Mouse (Mus musculus): ENCODE results near the gene Dnhd1.
"Not testable (repeated sequence)": the region's sequence is repeated elsewhere in the genome, so short reads cannot be mapped to it uniquely, and the experiment has no call there.

Gene Dnhd1

DNA sequence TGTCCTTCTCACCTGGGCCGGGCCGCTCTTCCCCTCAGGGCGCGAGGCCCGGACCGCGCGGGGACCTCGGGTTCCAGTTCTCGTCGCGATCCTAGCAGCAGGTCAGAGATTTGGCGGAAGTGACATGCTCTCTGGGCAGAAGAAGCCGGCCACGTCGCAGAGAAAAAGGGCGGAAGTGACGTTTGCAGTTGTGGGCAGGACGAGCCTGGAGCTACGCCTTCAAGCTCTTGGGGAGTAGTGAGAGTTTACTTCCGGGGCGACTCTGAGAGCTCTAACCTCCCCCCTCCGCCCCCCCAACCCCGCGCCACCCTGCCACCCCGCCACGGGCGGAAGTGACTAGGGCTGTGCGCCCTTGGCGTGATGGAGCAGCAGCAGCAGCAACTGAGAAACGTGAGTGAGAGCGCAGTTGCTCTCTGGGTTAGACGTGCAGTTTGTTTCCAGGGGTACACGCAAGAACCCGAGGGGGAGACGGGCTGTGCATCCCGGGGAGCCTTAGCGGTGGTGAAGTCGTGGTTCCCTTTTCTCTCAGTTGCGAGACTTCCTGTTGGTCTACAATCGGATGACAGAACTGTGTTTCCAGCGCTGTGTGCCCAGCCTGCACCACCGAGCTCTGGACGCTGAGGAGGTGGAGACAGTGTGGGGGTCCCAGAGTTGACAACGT lies 10.3 kb upstream of the Dnhd1 start, which contains the start of the genes Arfip2 and Gm45799:
Arfip2 (minus strand) TSS at position 184 of the 661 bp plus-strand sequence.
Gm45799 (plus strand) TSS at position 320 of the 661 bp plus-strand sequence.
- DNase-seq (ENCODE audit: low spot score), result peak; percentile 97

DNA sequence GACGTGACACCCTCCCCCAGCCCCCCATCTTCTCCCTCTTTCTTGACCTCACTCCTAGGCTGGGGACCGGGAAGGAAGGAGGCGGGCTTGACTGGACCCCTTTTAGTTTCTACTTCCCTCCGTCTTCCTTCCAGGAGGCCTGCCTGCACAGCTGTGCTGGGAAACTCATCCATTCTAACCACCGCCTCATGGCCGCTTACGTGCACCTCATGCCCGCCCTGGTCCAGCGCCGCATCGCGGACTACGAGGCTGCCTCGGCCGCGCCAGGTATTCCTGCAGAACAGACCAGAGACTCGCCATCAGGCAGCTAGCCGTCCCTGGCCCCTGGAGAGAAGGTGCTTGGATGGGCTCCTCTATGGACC lies 9.8 kb upstream of the Dnhd1 start:
- no peak for DNase-seq (ENCODE audit: low spot score)

DNA sequence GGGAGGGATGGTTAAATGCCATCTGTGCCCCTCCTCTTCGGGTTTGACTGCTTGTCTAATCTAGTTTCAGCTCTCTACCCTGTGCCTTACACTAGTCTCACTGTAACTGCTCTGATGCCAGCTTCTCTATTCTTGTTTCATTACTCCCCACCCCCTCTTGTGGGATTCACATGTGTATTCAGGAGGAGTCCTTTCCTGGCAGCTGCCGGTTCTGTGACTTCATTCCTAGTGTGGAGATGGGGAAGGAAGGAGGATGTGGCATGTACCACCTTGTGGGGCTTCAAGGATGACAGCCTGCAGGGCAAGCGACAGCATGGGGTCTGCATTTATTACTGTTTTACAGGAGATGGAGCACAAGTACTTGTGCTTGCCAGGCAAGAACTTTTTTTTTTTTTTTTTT lies 8.7 kb upstream of the Dnhd1 start:
- DNase-seq (ENCODE audit: low spot score), result no peak

- no peak for DNase-seq (ENCODE audit: low spot score)
These were observed 35.0 kb downstream of the Dnhd1 start for GRCm38 (mm10) chr7:105685541-105686197.

GRCm38 (mm10) chr7:105690875-105691274 lies 40.2 kb downstream of the Dnhd1 start:
- no peak for DNase-seq (ENCODE audit: low spot score)

- no peak for DNase-seq (ENCODE audit: low spot score)
These were observed 52.6 kb downstream of the Dnhd1 start for GRCm38 (mm10) chr7:105703184-105703583.

- no peak for DNase-seq (ENCODE audit: low spot score)
These were observed 53.2 kb downstream of the Dnhd1 start for GRCm38 (mm10) chr7:105703816-105704215.

- DNase-seq (ENCODE audit: low spot score), result no peak
These were observed 58.1 kb downstream of the Dnhd1 start for GRCm38 (mm10) chr7:105708733-105709132.

DNA sequence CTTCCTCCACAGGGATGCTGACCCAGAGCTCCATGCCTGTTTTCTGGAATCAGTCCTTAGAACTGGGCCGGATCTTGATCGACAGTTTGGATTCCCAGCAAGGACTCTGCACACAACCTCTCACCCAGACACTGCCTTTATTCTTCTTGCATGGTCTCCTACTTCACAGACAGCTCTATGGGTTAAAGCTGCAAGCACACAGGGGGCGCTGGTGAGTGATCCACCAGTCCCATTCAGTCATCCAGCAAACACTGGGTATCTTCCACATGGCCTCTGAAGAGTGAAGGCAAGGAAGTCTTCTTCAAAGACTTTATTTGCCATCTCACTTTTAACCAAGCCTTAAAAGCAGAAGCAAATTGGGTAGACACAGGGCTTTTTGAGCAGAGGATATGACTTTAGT lies 64.7 kb downstream of the Dnhd1 start:
- DNase-seq (ENCODE audit: low spot score), result no peak

GRCm38 (mm10) chr7:105721916-105722315 lies 71.3 kb downstream of the Dnhd1 start:
- no peak for DNase-seq (ENCODE audit: low spot score)

GRCm38 (mm10) chr7:105726144-105726979 lies 75.7 kb downstream of the Dnhd1 start:
- DNase-seq (ENCODE audit: low spot score), result peak; percentile 36

DNA sequence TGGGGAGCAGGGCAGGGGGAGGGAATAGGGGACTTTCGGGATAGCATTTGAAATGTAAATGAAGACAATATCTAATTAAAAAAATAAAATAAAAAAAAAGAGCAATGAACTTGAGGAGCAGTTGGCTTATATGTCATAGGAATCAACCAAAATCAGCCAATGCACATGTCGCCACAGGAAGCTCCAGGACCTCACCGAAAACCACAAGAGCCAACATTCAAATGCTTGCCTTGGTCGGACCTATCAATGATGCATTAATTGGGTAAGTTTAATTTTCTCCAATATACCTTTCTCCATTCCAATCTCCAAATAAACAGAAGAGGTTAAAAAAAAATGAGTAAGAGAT lies 76.3 kb downstream of the Dnhd1 start:
- DNase-seq (ENCODE audit: low spot score), result no peak

GRCm38 (mm10) chr7:105728701-105729428 lies 78.2 kb downstream of the Dnhd1 start:
- no peak for DNase-seq (ENCODE audit: low spot score)

DNA sequence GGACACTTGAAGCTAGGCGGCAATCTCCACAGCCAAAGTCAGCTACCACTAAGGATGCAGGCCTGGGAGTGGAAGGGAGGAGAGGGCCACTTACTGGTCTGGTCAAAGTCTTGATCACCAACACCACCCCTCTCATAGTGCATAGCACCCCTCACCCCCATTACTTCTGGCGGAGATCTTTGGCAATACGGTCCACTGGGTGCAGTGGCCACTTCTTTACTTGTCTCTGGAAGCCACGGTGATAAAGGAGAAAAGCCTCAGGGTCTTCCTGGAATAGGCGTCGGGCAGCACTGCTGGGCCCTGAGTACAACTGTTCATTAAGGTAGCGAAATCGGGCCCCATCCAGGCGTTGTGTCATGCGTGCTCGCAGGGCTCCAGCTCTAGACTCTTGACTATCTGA lies 83.2 kb downstream of the Dnhd1 start:
- DNase-seq (ENCODE audit: low spot score), result no peak

GRCm38 (mm10) chr7:105734826-105735225 lies 84.2 kb downstream of the Dnhd1 start:
- no peak for DNase-seq (ENCODE audit: low spot score)

DNA sequence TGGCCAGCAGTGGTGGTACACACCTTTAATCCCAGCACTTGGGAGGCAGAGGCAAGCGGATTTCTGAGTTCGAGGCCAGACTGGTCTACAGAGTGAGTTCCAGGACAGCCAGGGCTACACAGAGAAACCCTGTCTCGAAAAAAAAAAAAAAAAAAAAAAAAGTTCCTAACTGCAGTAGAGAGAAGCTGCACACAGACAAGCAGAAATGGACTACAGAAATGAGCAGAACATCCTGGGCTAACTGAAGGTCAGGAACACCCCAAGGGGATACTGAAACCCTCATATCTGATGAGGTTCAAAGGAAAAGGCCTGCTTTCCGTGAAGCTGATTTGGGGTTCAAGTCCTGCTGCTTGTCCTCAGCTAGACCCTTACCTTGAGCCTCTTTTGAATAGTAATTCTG lies 84.8 kb downstream of the Dnhd1 start:
- DNase-seq (ENCODE audit: low spot score), result not testable (repeated sequence)

- DNase-seq (ENCODE audit: low spot score), result peak; percentile 86
These were observed 85.8 kb downstream of the Dnhd1 start, which contains the start of gene Ilk for GRCm38 (mm10) chr7:105736264-105736901. Ilk (plus strand) TSS chr7:105736592.

DNA sequence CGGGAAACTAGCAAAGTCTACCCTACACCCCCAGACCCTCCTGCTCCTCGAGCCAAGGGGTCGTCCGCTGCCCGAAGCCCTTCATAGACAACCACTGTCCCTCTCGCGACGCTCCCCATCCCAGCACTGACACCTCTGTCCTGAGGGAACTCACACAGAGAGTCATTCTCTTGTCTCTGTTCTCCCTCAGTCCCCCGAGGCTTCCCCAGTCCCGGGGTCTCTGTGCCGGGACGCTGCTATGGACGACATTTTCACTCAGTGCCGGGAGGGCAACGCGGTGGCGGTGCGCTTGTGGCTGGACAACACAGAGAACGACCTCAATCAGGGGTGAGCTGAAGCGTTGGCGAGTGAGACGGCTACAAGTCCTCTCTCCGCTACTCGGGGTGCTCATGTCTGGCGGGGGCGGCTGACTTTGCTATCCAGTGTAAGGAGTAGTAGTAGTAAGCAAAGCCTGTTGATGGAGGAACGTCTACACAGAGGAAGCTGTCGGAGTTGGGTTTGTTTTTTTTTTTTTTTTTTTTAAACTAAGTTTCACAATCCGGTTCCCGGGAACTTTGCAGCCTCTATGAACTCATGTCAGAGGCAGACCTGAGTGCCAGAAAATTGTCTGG lies 86.4 kb downstream of the Dnhd1 start, which contains the start of gene Rrp8:
Rrp8 (minus strand) TSS at position 475 of the 611 bp plus-strand sequence.
- peak; percentile 33 for DNase-seq (ENCODE audit: low spot score)

DNA sequence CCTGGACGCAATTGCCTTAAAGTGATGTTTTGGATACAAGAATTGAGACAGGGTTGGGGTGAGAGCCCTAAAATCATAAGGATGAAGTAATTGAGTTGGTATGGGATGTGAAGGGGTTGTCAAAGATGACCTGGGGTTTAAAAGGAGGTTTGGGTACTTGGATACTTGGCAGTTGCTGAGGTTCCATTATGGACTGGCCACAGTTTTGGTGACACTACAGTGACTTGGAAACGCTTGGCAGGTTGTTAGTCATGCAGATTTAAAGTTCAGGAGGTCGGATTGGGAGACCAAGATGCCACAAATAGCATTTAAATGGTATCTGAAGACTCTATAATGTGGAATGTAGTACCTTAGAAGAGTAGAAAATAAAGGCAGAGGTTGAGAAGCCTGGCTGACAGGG lies 87.0 kb downstream of the Dnhd1 start:
- no peak for DNase-seq (ENCODE audit: low spot score)

DNA sequence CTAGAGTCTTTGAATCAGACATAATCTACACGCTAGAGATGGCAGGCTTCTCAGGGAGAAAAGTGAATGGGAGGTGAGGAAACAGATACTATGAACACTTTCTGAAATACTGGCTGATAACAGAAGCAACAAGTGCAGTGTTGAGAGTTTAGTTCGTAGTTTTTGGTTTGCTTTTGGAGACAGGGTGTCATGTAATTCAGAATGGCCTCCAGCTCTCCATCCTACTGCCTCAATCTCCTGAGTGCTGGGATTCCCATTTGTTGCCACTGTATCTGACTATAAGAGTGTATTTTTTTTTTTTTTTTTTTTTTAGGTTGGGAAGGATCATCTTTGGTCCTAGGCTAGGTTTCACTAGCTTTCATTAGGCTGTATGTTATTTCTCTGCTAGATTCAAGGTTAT lies 87.7 kb downstream of the Dnhd1 start:
- DNase-seq (ENCODE audit: low spot score), result no peak

GRCm38 (mm10) chr7:105738948-105739347 lies 88.3 kb downstream of the Dnhd1 start:
- DNase-seq (ENCODE audit: low spot score), result peak; percentile 29
